Mouse (Mus musculus) cortical plate, adult 2 months (tissue): Measurements from ENCODE around the gene Tmc2.

ENCODE experiments used
- CTCF ChIP-seq: fragments of 200-500 bp; IDR thresholded peaks from 2 replicates; pipeline ENCODE4 v1.5.1; 2011; ENCODE audit warnings: mild to moderate bottlenecking, control low read depth, low read length; ENCODE audit not compliant: insufficient read depth; ENCODE audit errors: extremely low read depth
- POLR2A ChIP-seq: fragments of 200-500 bp; IDR thresholded peaks from 2 replicates; pipeline ENCODE4 v1.6.1; 2011; ENCODE audit warnings: mild to moderate bottlenecking, low read length, control low read depth; ENCODE audit not compliant: insufficient read depth; ENCODE audit errors: extremely low read depth

- TF ChIP-seq CTCF (no peak), POLR2A (no peak)
These were observed 61.8 kb downstream of the Tmc2 start for GRCm38 (mm10) chr2:130256762-130257161.
